Mouse (Mus musculus) forebrain, embryonic 16.5 days (tissue): Measurements from ENCODE around the gene Kcnq1. TPM values are rescaled to one million over a fixed set of nuclear protein-coding genes. Genes with fewer than 3 reads are reported as not detected.

ENCODE experiments used
- ATAC-seq: fragments of 200-750 bp; cut with Nextera tagmentation; 2 replicates; pipeline ENCODE4 v1.8.0; 2017; ENCODE audit warnings: mild to moderate bottlenecking, moderate library complexity
- H3K27ac ChIP-seq: fragments of 300-500 bp; sonication (generic); 2 replicates; pipeline ENCODE4 v1.5.1; 2014; ENCODE audit warnings: low read length, control low read depth
- H3K27me3 ChIP-seq: fragments of 300-500 bp; sonication (generic); replicated peaks from 2 replicates; pipeline ENCODE4 v1.6.1; 2014; ENCODE audit warnings: low read length; ENCODE audit not compliant: control insufficient read depth, insufficient read depth
- H3K36me3 ChIP-seq: fragments of 300-500 bp; sonication (generic); 2 replicates; pipeline ENCODE4 v1.6.1; 2014; ENCODE audit not compliant: control insufficient read depth, insufficient read depth
- H3K4me1 ChIP-seq: fragments of 300-500 bp; sonication (generic); replicated peaks from 2 replicates; pipeline ENCODE4 v1.6.1; 2014; ENCODE audit warnings: low read length; ENCODE audit not compliant: control insufficient read depth, insufficient read depth
- H3K4me2 ChIP-seq: fragments of 300-500 bp; sonication (generic); 2 replicates; pipeline ENCODE4 v1.6.1; 2014; ENCODE audit warnings: mild to moderate bottlenecking, low read length, control low read depth
- H3K4me3 ChIP-seq: fragments of 300-500 bp; sonication (generic); replicated peaks from 2 replicates; pipeline ENCODE4 v1.5.1; 2014; ENCODE audit warnings: mild to moderate bottlenecking, low read length, control low read depth
- H3K9ac ChIP-seq: fragments of 300-500 bp; sonication (generic); replicated peaks from 2 replicates; pipeline ENCODE4 v1.6.1; 2014; ENCODE audit warnings: low read depth, low read length, control low read depth
- H3K9me3 ChIP-seq: fragments of 300-500 bp; sonication (generic); 2 replicates; pipeline ENCODE4 v1.6.1; 2016; ENCODE audit warnings: low read length; ENCODE audit not compliant: control insufficient read depth
- WGBS: fragments of 180-500 bp; shearing (Covaris S2); extraction: QIAGEN DNeasy Blood & Tissue Kit; methylation state at CpG from one replicate; pipeline ENCODE4 v1.1.7; 2014; 5-methylcytosine and 5-hydroxymethylcytosine counted together
- polyA plus RNA-seq: library from polyadenylated mRNA; unstranded; fragments of >200 nt; fragmentation: Nextera tagmentation; extraction: Ambion mirVana; gene quantifications from 2 replicates; pipeline ENCODE4 v1.2.1, GENCODE M21; 2015

The Kcnq1 gene
- polyA plus RNA-seq, 1 experiment from 2014 or later, result 1.1 TPM

DNA sequence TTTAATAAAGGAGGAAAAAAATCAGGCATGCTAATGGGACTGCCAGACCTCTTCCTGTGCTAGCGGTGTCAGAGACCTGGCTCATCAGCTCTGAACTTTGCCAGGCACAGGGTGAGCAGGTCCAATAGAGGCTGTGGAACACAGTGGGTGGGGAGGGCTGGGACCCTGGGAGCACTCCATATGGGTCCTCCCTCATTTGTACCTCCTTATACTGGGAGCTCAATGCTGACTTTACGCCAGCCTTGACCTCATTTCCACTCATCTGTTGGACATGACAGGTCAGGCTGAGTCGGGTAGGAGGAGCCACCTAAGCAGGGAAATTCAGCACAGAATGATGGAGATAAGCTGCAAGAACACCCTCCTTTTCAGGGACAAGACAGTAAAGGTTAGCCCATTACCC lies 38.3 kb upstream of the Kcnq1 start:
- no peak overlapping the region for H3K9ac ChIP-seq
- H3K9me3 ChIP-seq, result no peaks in the 10 kb centered on the region
- no peaks in the 10 kb centered on the region for H3K27me3 ChIP-seq
- H3K4me2 ChIP-seq, result peak overlapping the region; percentile 60
- H3K36me3 ChIP-seq, result peaks cover 27% of the 10 kb centered on the region
- WGBS, result 93% methylated on average over 3 of the region's 3 CpGs
- peak overlapping the region; percentile 94; the same call in 1 of the 2 replicates for H3K4me3 ChIP-seq
- no peak for ATAC-seq
- peaks cover 24% of the 10 kb centered on the region for H3K4me1 ChIP-seq
- H3K27ac ChIP-seq, result peak overlapping the region; percentile 90

DNA sequence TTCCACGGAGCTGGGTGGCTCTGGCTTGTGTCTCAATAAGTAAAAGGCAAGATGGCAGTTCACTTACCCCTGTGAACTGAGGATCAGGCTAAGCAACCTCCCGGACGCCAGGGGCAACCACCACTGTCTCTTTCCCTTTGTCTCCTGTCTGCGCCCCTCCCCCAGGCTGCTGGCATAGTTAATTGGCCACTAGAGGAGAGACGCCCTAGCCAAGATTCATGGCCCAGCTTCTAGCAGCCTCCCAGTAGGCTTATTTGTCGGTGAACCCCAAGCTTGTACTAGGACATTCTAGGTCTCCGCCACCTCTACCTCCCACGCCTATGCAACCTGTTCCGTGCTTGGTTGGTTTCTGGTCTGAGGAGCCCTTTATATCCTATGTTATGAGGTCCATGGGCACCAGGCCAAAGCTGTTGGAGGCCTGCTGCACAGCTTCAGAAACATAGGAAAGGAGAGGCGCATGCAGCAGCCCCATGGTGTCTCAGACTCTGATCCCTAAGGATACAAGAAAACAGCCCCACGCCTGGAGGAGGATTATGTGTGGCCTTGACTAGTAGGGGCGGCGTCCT lies 37.8 kb upstream of the Kcnq1 start:
- WGBS, result 49% methylated on average over 13 of the region's 13 CpGs
- H3K9ac ChIP-seq, result peak overlapping the region; percentile 59
- H3K36me3 ChIP-seq, result peaks cover 22% of the 10 kb centered on the region
- peak overlapping the region; percentile 94 for H3K4me3 ChIP-seq
- H3K4me2 ChIP-seq, result peak overlapping the region; percentile 60
- H3K27ac ChIP-seq, result peak overlapping the region; percentile 90
- no peaks in the 10 kb centered on the region for H3K27me3 ChIP-seq
- H3K9me3 ChIP-seq, result no peaks in the 10 kb centered on the region
- no peak; the same call in 1 of the 2 replicates for ATAC-seq
- H3K4me1 ChIP-seq, result peaks cover 24% of the 10 kb centered on the region

- no peaks in the 10 kb centered on the region for H3K9me3 ChIP-seq
- peak; percentile 98 for ATAC-seq
- peaks cover 24% of the 10 kb centered on the region for H3K4me1 ChIP-seq
- H3K9ac ChIP-seq, result peak within 1 kb of the TSS; percentile 83
- peak within 1 kb of the TSS; percentile 94 for H3K4me3 ChIP-seq
- under 1% methylated on average over 51 of the region's 51 CpGs for WGBS
- H3K27me3 ChIP-seq, result no peaks in the 10 kb centered on the region
- peaks cover 16% of the 10 kb centered on the region for H3K36me3 ChIP-seq
- peak within 1 kb of the TSS; percentile 99 for H3K4me2 ChIP-seq
- peak within 1 kb of the TSS; percentile 90 for H3K27ac ChIP-seq
Measured at GRCm38 (mm10) chr7:143068882-143069591, 37.1 kb upstream of the Kcnq1 start, which contains the start of gene Tssc4. TSS of gene Tssc4 (plus strand) at chr7:143069249.

- Histone ChIP-seq H3K4me3 (peak overlapping the region; percentile 94), H3K9me3 (no peaks in the 10 kb centered on the region), H3K27ac (peak overlapping the region; percentile 78), H3K4me2 (peak overlapping the region; percentile 99), H3K36me3 (peaks cover 13% of the 10 kb centered on the region), H3K27me3 (no peaks in the 10 kb centered on the region), H3K4me1 (peaks cover 24% of the 10 kb centered on the region), H3K9ac (peak overlapping the region; percentile 83)
- no peak for ATAC-seq
- whole genome bisulfite sequencing, result 10% methylated on average over 28 of the region's 30 CpGs
Measured at GRCm38 (mm10) chr7:143069751-143070400, 36.3 kb upstream of the Kcnq1 start.

DNA sequence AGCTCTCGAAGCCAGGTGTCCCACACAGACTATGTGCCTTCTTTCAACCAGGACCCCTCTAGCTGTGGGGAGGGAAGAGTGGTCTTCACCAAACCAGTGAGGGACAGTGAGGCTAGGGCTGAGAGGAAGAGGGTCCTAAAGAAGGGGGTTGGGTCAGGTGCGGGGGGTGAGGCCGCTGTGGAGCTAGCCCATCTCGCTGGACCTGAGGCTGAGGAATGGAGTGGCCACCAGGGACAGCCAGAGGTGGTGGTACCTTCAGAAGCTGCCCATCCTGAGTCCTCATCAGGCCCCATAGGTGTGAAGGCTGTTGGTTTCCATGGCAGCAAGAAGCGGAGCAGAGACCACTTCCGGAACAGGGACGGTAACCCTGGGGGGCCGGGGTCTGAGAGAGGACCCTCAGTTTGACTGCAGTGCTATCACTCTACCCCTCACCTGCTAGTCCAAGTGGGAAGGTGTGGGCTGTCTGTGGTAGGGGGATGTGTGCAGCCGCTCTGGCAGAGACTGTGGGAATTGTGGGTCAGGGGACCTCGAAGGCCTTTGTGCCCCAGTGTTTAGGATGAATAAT lies 35.6 kb upstream of the Kcnq1 start:
- H3K27me3 ChIP-seq, result no peaks in the 10 kb centered on the region
- H3K36me3 ChIP-seq, result peaks cover 12% of the 10 kb centered on the region
- H3K9ac ChIP-seq, result peak overlapping the region; percentile 83
- no peaks in the 10 kb centered on the region for H3K9me3 ChIP-seq
- peaks cover 24% of the 10 kb centered on the region for H3K4me1 ChIP-seq
- WGBS, result 89% methylated on average over 10 of the region's 10 CpGs
- H3K4me2 ChIP-seq, result peak overlapping the region; percentile 99
- H3K27ac ChIP-seq, result no peak overlapping the region
- ATAC-seq, result no peak
- H3K4me3 ChIP-seq, result peak overlapping the region; percentile 94

GRCm38 (mm10) chr7:143072605-143073004 lies 33.6 kb upstream of the Kcnq1 start:
- H3K27me3 ChIP-seq, result no peaks in the 10 kb centered on the region
- peaks cover 3% of the 10 kb centered on the region; the same call in 1 of the 2 replicates for H3K36me3 ChIP-seq
- H3K4me3 ChIP-seq, result no peak overlapping the region
- H3K9ac ChIP-seq, result no peak overlapping the region
- no peaks in the 10 kb centered on the region for H3K9me3 ChIP-seq
- no peak overlapping the region for H3K4me2 ChIP-seq
- ATAC-seq, result no peak
- WGBS, result 80% methylated on average over 5 of the region's 5 CpGs
- peaks cover 24% of the 10 kb centered on the region for H3K4me1 ChIP-seq
- no peak overlapping the region for H3K27ac ChIP-seq

GRCm38 (mm10) chr7:143073086-143073485 lies 33.1 kb upstream of the Kcnq1 start:
- Histone ChIP-seq H3K36me3 (no peaks in the 10 kb centered on the region), H3K4me1 (peaks cover 20% of the 10 kb centered on the region), H3K27me3 (no peaks in the 10 kb centered on the region), H3K4me3 (no peak overlapping the region), H3K9me3 (no peaks in the 10 kb centered on the region), H3K9ac (no peak overlapping the region), H3K4me2 (no peak overlapping the region), H3K27ac (no peak overlapping the region)
- no peak for ATAC-seq
- WGBS, result 82% methylated on average over 1 of the region's 1 CpGs

- no peak overlapping the region for H3K27ac ChIP-seq
- ATAC-seq, result no peak
- WGBS, result 71% methylated on average over 5 of the region's 5 CpGs
Measured at GRCm38 (mm10) chr7:143075394-143075793, 30.8 kb upstream of the Kcnq1 start.

DNA sequence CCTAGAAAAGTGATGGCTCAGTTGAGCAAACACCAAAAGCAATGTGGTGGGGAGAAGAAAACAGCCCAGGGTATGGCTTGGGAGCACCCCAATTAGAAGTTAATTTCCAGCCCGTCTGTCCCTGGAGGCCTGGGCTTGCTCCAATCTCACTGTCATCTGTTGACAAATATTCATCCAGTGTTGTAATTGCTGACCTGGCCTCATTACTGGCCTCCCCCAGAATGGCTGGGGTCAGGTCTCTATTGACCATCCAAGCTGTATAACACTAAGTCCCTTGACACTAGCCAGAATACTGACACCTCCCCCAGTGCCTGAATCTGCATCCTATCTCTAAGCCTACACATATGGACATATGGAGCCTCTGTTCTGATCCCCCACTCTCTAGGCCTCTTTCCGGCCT lies 28.8 kb upstream of the Kcnq1 start:
- Histone ChIP-seq H3K36me3 (no peaks in the 10 kb centered on the region), H3K4me1 (no peaks in the 10 kb centered on the region), H3K27ac (no peak overlapping the region), H3K27me3 (no peaks in the 10 kb centered on the region), H3K9ac (no peak overlapping the region), H3K4me3 (no peak overlapping the region), H3K4me2 (no peak overlapping the region), H3K9me3 (no peaks in the 10 kb centered on the region)
- 82% methylated on average over 2 of the region's 2 CpGs for WGBS
- no peak for ATAC-seq

More at GRCm38 (mm10) chr7:143075394-143075793, 30.8 kb upstream of the Kcnq1 start:
- peaks cover 8% of the 10 kb centered on the region for H3K4me1 ChIP-seq
- no peaks in the 10 kb centered on the region for H3K27me3 ChIP-seq
- H3K4me2 ChIP-seq, result no peak overlapping the region
- H3K4me3 ChIP-seq, result no peak overlapping the region
- H3K36me3 ChIP-seq, result no peaks in the 10 kb centered on the region
- no peak overlapping the region for H3K9ac ChIP-seq
- no peaks in the 10 kb centered on the region for H3K9me3 ChIP-seq
